Mouse (Mus musculus) B cell, adult (primary cell): Measurements from ENCODE around the gene Atxn7l3b. TPM values are rescaled to one million over a fixed set of nuclear protein-coding genes. Genes with fewer than 3 reads are reported as not detected.

Experiments
- total RNA-seq: library from RNA; stranded (reverse); gene quantifications from 4 replicates; pipeline ENCODE4 v1.2.4, GENCODE M21; 2023; ENCODE audit not compliant: inconsistent age

Gene Atxn7l3b
- total RNA-seq: 66.1 to 77.9 TPM (median 70.1 TPM) in 4 replicates

GRCm38 (mm10) chr10:112928452-112929221 lies at the start of gene Atxn7l3b:
Gene Atxn7l3b (minus strand): TSS chr10:112929001.

